Mouse (Mus musculus): ENCODE data around the gene Sac3d1.

Gene Sac3d1

GRCm38 (mm10) chr19:6071261-6071660 is 47.2 kb downstream of the Sac3d1 start:
- intact Hi-C loops (cut with DNase I): no loop called here

- intact Hi-C loops (cut with DNase I): no loop called here
Observed at GRCm38 (mm10) chr19:6070571-6071250, 47.7 kb downstream of the Sac3d1 start.

- intact Hi-C loops (cut with DNase I): no loop called here
Observed at GRCm38 (mm10) chr19:6069851-6070250, 48.6 kb downstream of the Sac3d1 start.

- intact Hi-C loops (cut with DNase I): no loop called here
Observed at GRCm38 (mm10) chr19:6068951-6069350, 49.5 kb downstream of the Sac3d1 start.

GRCm38 (mm10) chr19:6067724-6068415 is 50.6 kb downstream of the Sac3d1 start, which contains the start of gene Tm7sf2:
Gene Tm7sf2 (minus strand): TSS chr19:6068373.
- intact Hi-C loops (cut with DNase I): no loop called here

DNA sequence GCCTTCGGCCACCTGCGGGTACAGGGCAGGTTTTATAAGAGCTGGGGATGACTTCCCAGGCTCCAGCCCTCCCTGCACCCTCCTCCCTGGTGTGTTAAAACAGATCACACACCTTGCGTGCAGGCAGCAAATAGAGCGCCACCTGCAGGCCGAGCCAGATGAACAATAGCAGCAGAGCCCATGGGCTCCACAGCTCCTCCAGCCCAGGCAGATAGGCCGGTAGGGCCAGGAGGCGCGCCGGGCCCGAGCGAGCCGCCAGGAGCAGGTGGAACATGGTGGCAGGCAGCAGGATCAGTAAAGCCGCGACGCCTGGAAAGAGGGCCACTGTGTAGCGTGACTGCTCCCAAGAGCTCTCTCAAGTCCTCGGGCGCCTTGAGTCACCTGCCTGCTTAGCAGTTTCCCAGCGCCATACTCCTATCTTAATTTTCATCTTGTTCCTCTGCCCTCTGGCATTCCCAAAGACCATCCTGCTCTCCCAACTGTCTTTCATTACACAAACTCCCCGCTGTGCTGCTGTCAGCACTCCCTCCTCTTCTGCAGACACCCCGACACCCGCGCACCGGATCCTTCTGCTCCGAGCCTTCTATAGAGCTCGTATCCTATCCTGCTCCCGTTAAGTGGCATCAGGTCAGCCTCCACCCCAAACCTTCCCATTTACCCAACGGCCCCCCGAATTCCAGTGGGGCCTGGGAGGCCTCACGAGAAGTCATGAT is 51.3 kb downstream of the Sac3d1 start:
- intact Hi-C loops (cut with DNase I): no loop called here

DNA sequence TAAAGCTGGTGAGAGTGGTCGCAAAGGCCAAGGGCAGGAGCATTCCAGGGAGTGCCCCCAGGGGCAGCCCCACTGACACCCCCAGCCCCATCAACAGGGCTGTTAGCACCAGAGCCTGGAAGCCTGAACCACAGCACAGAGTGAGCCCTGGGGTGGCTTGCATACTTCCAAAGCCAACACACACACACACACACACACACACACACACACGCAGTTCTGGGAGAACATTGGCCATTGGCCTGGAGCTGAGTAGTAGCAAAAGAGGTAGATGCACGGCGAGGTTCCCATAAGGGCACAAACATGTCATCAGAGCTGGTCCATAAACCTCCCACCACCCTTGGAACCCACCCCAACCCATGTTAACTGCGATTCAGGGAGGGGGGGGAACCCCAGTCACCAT is 51.9 kb downstream of the Sac3d1 start:
- intact Hi-C loops (cut with DNase I): no loop called here

All from adrenal gland (tissue).